Mouse (Mus musculus): ENCODE results near the gene C2cd4b.

Gene C2cd4b

DNA sequence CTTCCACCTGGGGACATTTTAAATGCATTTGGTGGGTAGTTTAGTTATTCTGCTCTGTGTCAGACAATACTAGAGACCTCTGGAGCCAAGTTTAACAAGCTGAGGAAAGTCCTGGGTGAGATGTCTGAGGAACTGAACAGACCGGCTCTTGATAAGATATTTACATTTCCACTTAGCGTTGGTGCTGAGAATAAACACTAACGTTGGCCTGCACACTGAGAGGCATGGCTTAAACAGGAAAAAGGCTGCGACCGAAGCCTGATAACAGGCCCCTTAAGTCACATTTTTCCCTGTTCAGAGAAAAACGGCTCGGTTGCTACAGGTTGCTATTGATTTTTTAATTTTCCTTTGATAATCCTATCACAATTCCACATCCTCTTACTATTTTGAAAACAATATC is 12.1 kb downstream of the C2cd4b start:
- DNase-seq (ENCODE audit: extremely low read depth, low read depth) = no peak

DNA sequence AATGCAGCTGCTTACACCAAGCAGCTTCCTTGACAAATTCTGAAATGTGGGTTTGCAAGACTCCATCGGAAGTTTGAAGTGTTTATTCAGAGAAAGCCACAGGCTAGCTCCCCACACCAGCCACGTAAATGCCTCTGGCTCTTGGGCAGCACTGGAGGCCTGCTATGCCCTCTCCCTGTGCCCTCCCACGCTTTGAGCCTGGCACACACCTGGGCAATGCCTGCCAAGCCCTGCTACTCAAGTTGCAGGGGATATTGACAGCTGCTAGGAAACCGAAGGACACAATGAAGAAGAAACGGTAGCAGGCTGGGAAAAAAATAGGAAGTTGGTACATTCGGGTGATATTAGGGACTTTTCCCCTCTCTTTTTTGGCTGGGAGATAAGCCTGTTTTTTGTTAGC is 15.0 kb downstream of the C2cd4b start:
- no peak for DNase-seq (ENCODE audit: extremely low read depth, low read depth)

GRCm38 (mm10) chr9:67778553-67778952 is 19.3 kb downstream of the C2cd4b start:
- no peak for DNase-seq (ENCODE audit: extremely low read depth, low read depth)

GRCm38 (mm10) chr9:67782786-67783185 is 23.5 kb downstream of the C2cd4b start:
- no peak for DNase-seq (ENCODE audit: extremely low read depth, low read depth)

- no peak for DNase-seq (ENCODE audit: extremely low read depth, low read depth)
Observed at GRCm38 (mm10) chr9:67783464-67783863, 24.2 kb downstream of the C2cd4b start.

GRCm38 (mm10) chr9:67783925-67784324 is 24.7 kb downstream of the C2cd4b start:
- DNase-seq (ENCODE audit: extremely low read depth, low read depth) = no peak

DNA sequence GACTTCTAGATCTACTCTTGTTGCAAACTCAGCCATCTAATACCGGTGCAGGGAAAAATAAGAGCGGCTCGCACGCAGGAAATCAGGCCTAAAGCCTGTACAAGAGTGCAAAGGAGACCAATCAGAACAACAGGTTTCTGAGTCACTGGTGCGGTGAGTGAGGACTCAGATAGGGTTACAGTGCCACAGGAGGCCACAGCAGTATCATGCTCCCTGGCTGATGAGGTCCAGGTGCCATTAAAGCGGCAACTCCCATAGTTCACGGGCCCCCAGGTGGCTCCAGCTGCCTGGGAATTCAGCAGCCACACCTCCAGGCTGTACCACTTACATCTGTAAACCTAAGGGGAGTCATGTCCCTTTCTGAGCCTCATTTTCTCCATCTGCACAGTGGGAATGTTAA is 27.1 kb downstream of the C2cd4b start:
- no peak for DNase-seq (ENCODE audit: extremely low read depth, low read depth)

- DNase-seq (ENCODE audit: extremely low read depth, low read depth) = no peak
Observed at GRCm38 (mm10) chr9:67787671-67788070, 28.4 kb downstream of the C2cd4b start.

DNA sequence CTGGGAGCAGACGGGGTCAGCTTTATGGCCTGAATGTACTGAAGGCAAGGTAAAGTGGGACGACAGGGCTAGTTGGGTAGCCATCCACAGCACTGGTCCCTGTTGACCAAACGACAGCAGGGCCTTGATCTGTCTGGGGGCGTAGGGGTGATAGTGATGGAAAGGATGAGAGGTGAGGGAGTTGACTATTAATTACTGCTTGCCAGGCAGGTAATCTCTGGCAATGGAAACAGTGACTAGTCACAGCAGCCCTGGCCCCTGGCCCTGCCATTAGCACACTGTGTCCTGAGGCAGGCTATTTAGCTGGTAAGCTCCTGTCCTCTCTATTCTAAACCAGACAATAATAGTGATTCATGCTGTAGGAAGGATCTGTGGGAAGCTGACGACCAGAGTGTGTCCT is 33.2 kb downstream of the C2cd4b start:
- DNase-seq (ENCODE audit: extremely low read depth, low read depth) = no peak

GRCm38 (mm10) chr9:67793501-67793900 is 34.3 kb downstream of the C2cd4b start:
- DNase-seq (ENCODE audit: extremely low read depth, low read depth) = no peak

DNA sequence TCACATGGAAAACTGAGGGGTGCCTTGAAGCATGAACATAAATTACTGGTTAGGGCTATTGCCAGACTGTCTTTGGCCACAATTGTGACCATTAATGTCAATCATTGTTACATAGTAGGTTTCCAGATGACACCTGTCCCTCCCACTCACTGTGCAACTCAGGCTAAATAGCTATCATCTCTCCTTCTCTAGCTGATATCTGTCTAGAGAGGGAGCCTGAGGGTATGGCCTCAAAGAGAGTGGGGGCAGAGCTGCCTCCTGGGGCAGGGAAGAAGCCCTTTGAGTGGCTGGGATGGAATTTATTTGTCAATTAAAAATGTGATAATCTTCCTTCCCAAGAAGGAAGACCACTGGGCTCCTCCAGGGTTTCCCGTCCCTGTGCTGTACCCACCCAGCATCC is 35.0 kb downstream of the C2cd4b start:
- DNase-seq (ENCODE audit: extremely low read depth, low read depth) = no peak

DNA sequence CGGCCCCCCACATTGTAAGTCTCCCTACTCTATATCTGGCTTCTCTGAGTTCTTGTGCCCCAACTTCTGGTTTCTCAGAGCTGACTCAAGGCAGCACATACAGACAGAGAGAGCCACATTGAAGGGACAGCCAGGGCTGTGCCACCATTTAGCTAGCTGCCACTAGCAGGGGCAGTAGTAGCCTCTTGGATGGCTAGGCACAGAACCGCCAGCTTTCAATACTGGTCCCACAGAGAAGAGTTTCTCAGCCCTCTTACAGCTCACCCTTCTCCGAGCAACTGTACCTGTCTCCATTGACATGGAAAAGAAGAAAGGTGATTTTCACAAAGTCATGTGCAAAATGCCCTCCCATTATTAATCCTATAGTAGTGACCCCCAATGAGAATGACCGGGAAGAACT is 35.4 kb downstream of the C2cd4b start:
- no peak for DNase-seq (ENCODE audit: extremely low read depth, low read depth)

- no peak for DNase-seq (ENCODE audit: extremely low read depth, low read depth)
Observed at GRCm38 (mm10) chr9:67795205-67795675, 36.0 kb downstream of the C2cd4b start.

GRCm38 (mm10) chr9:67799078-67799819 is 40.0 kb downstream of the C2cd4b start:
- no peak for DNase-seq (ENCODE audit: extremely low read depth, low read depth)

DNA sequence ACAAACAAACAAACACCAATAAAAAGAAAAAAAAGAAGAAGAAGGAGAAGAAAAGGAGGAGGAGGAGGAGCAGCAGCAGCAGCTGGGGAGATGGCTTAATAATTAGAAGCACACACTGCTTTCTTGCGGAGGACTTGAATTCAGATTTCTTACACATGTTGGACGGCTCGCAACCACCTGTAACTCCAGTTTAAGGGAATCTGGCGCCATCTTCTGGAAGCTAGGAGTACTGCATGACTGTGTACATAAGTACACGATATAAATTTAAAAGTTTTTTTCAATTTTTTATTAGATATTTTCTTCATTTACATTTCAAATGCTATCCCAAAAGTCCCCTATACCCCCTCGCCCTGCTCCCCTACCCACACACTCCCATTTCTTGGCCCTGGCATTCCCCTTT is 43.0 kb downstream of the C2cd4b start:
- DNase-seq (ENCODE audit: extremely low read depth, low read depth) = peak; percentile 38

- DNase-seq (ENCODE audit: extremely low read depth, low read depth) = no peak
Observed at GRCm38 (mm10) chr9:67807000-67807399, 47.8 kb downstream of the C2cd4b start.

DNA sequence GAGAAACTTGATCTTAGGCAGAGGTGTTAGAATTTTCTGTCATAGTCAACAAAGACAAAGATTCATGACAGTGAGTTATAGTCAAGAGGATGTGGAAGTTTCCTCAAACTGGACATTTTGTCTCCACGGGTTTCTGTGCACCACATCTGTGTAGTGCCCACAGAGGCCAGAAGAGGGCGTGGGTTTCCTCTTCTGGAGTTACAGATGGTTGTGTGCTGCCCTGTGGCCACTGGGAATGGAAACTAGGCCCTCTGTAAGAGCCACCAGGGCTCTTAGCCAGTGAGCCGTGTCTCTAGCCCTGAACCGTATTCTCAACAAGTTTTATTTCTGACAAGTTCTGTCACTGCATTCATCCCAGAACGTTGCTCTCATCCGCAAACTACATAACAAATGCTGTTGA is 51.3 kb downstream of the C2cd4b start:
- no peak for DNase-seq (ENCODE audit: extremely low read depth, low read depth)
